Mouse (Mus musculus): ENCODE results near the gene Dazap2. TPM values are rescaled to one million over a fixed set of nuclear protein-coding genes. Genes with fewer than 3 reads are reported as not detected.
A peak's percentile ranks its signal among the peaks of the same experiment; 100 is the strongest.

The Dazap2 gene
- not detected in 2 replicates for polyA plus RNA-seq (2012; ENCODE audit: insufficient read depth, insufficient read length, low replicate concordance, missing spikeins)

DNA sequence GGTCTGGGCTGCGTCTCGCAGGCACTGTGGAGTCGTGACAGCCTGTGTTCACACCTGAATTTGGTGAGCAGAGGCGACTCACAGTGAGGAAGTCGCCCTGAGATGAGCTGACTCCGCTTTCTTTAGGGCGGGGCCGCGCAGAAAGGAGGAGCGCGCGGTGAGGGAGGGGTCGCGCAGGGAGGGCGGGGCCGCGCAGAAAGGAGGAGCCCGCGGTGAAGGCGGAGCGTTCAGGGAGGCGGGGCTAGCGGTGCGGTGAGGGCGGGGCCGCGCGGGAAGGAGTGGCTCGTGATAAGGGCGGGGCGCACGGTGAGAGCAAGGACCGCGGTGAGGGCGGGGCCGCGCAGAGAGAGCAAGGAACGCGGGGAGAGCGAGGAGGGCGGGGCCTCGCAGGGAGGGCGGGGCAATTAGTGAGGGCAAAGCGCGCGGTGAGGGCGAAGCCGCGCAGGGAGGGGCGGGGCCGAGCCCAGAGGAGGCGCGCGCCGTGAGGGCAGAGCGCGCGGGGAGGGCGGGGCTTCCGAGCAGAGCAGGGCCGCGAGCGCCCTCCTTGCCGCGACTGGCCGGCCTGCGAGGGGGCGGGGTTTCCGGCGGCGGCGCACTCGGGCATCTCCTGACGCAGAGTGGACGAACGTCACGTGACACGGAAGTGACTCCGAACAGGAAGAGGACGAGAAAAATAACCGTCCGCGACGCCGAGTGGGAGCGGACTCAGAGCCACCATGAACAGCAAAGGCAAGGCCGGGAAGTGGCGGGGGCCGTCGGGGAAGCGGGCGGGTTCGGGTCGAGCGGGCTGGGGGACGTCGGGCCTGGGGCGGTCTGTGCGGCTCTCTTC lies at the start of gene Dazap2:
Dazap2 (plus strand) TSS at position 354 of the 829 bp plus-strand sequence.
- Histone ChIP-seq H3K27ac (ENCODE audit: insufficient read depth, low read depth, low read length) (peak within 1 kb of the TSS; percentile 73), H3K4me1 (ENCODE audit: control insufficient read depth, insufficient read depth, low read length) (peaks cover 15% of the 10 kb centered on the region), H3K4me3 (ENCODE audit: insufficient read depth, low read depth, low read length) (peak within 1 kb of the TSS; percentile 83)
- 1% methylated on average over 99 of the region's 99 CpGs for WGBS
- TF ChIP-seq POLR2A (IDR thresholded peaks at IDR 0.05; ENCODE audit: insufficient read depth, low read depth, low read length) = peak; percentile 73
- 0 out of 2 replicates have a peak, but pooled peaks have one; percentile 16 for TF ChIP-seq CTCF (IDR thresholded peaks at IDR 0.05; ENCODE audit: insufficient read depth, low read depth, low read length)

GRCm38 (mm10) chr15:100566531-100566930 lies 48.6 kb upstream of the Dazap2 start:
- H3K4me3 ChIP-seq (ENCODE audit: insufficient read depth, low read depth, low read length) = no peak overlapping the region
- no peak overlapping the region for H3K27ac ChIP-seq (ENCODE audit: insufficient read depth, low read depth, low read length)
- no peaks in the 10 kb centered on the region for H3K4me1 ChIP-seq (ENCODE audit: control insufficient read depth, insufficient read depth, low read length)
- 59% methylated on average over 2 of the region's 2 CpGs for WGBS
- TF ChIP-seq POLR2A (IDR thresholded peaks at IDR 0.05; ENCODE audit: insufficient read depth, low read depth, low read length) (no peak), CTCF (IDR thresholded peaks at IDR 0.05; ENCODE audit: insufficient read depth, low read depth, low read length) (no peak)

DNA sequence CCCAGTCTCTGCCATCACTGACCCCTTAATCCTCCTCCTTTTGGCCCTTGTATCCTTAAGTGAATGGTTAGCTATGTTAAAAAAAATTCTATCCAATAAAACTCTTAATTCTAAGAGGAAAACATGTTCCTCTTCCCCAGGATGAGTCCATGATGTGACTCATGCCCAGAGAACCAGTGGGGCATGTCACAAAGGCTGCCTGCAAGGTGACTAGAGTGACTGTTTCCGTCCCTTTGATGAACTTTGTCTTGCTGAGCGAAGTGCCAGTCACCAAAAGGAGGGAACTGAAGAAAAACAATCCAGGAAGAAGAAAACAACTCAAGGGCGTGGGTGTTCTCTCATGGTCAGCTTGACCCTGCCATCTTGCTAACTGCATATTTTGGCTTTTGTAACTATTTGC lies 45.9 kb upstream of the Dazap2 start:
- H3K27ac ChIP-seq (ENCODE audit: insufficient read depth, low read depth, low read length) = no peak overlapping the region
- H3K4me1 ChIP-seq (ENCODE audit: control insufficient read depth, insufficient read depth, low read length) = 0 out of 2 replicates have a peak, but pooled peaks cover 7% of the 10 kb centered on the region
- WGBS = 80% methylated on average over 3 of the region's 3 CpGs
- TF ChIP-seq CTCF (IDR thresholded peaks at IDR 0.05; ENCODE audit: insufficient read depth, low read depth, low read length) (no peak), POLR2A (IDR thresholded peaks at IDR 0.05; ENCODE audit: insufficient read depth, low read depth, low read length) (no peak)
- no peak overlapping the region for H3K4me3 ChIP-seq (ENCODE audit: insufficient read depth, low read depth, low read length)

DNA sequence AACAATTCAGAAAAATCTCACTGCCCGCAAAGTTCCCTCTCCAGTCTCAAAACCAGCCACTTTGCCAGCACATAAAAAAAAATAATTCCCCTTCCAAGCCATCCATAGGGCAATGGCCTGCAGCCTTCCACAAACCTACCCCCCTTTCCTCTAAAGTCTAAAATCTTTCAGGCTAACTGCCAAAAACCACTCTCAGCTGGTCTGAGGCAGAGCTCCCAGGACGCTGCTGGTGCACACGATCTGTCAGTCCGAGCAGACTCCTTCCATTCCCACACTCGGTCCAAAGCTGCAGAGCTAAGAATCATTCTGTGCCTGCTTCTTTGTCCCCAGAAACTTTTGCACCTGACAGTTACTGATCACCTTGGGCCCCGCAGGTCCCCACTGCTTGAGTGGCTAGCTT lies 41.2 kb upstream of the Dazap2 start:
- WGBS = 47% methylated on average over 6 of the region's 6 CpGs
- H3K4me1 ChIP-seq (ENCODE audit: control insufficient read depth, insufficient read depth, low read length) = 0 out of 2 replicates have a peak, but pooled peaks cover 9% of the 10 kb centered on the region
- no peak overlapping the region for H3K4me3 ChIP-seq (ENCODE audit: insufficient read depth, low read depth, low read length)
- TF ChIP-seq CTCF (IDR thresholded peaks at IDR 0.05; ENCODE audit: insufficient read depth, low read depth, low read length) = no peak
- no peak for TF ChIP-seq POLR2A (IDR thresholded peaks at IDR 0.05; ENCODE audit: insufficient read depth, low read depth, low read length)
- no peak overlapping the region for H3K27ac ChIP-seq (ENCODE audit: insufficient read depth, low read depth, low read length)

DNA sequence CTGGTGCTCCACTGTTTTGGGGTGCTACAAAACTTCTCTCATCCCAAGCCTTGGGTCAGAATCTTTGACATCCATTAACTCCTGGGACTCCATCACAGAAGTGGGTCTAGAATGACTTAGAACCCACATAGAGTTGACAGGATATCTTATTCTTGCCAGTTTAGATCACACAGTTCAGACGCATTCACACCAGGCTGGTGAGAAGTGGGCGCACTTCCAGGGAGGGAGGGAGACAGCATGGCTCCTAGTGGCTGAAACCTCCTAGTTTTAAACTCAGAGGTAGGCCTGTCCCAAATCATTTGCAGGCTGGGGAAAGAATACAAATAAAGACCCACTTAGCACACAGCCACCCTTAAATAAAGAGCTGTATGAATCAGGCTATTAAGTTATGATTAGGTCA lies 40.8 kb upstream of the Dazap2 start:
- 63% methylated on average over 2 of the region's 2 CpGs for WGBS
- H3K27ac ChIP-seq (ENCODE audit: insufficient read depth, low read depth, low read length) = no peak overlapping the region
- no peak overlapping the region for H3K4me3 ChIP-seq (ENCODE audit: insufficient read depth, low read depth, low read length)
- H3K4me1 ChIP-seq (ENCODE audit: control insufficient read depth, insufficient read depth, low read length) = 0 out of 2 replicates have a peak, but pooled peaks cover 9% of the 10 kb centered on the region
- no peak for TF ChIP-seq CTCF (IDR thresholded peaks at IDR 0.05; ENCODE audit: insufficient read depth, low read depth, low read length)
- TF ChIP-seq POLR2A (IDR thresholded peaks at IDR 0.05; ENCODE audit: insufficient read depth, low read depth, low read length) = no peak

DNA sequence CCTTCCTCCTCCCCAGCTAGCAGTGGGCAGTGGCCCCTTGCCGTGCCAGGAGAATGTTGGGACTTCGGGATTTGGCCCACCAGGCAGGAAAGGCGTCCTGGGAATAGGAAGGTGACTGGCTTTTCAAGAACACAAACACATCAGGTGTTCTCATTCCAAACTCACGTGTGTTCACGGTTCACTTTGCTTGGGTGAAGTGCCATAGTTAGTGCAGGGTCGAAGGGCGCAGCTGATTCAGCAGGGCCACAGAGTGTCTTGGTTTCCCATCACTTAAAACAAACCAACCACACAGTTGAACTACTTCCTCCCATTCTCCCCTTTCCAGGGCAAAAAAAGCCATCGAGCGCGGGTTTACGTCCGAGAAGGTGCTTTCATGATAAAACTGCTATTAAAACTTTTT lies 39.8 kb upstream of the Dazap2 start:
- H3K27ac ChIP-seq (ENCODE audit: insufficient read depth, low read depth, low read length) = no peak overlapping the region
- H3K4me3 ChIP-seq (ENCODE audit: insufficient read depth, low read depth, low read length) = no peak overlapping the region
- 92% methylated on average over 12 of the region's 12 CpGs for WGBS
- H3K4me1 ChIP-seq (ENCODE audit: control insufficient read depth, insufficient read depth, low read length) = 0 out of 2 replicates have a peak, but pooled peaks cover 9% of the 10 kb centered on the region
- no peak for TF ChIP-seq CTCF (IDR thresholded peaks at IDR 0.05; ENCODE audit: insufficient read depth, low read depth, low read length)
- TF ChIP-seq POLR2A (IDR thresholded peaks at IDR 0.05; ENCODE audit: insufficient read depth, low read depth, low read length) = no peak

GRCm38 (mm10) chr15:100576392-100576791 lies 38.8 kb upstream of the Dazap2 start:
- Histone ChIP-seq H3K4me3 (ENCODE audit: insufficient read depth, low read depth, low read length) (no peak overlapping the region), H3K27ac (ENCODE audit: insufficient read depth, low read depth, low read length) (no peak overlapping the region), H3K4me1 (ENCODE audit: control insufficient read depth, insufficient read depth, low read length) (0 out of 2 replicates have a peak, but pooled peaks cover 9% of the 10 kb centered on the region)
- TF ChIP-seq CTCF (IDR thresholded peaks at IDR 0.05; ENCODE audit: insufficient read depth, low read depth, low read length) (no peak), POLR2A (IDR thresholded peaks at IDR 0.05; ENCODE audit: insufficient read depth, low read depth, low read length) (no peak)
- WGBS = 87% methylated on average over 6 of the region's 6 CpGs

DNA sequence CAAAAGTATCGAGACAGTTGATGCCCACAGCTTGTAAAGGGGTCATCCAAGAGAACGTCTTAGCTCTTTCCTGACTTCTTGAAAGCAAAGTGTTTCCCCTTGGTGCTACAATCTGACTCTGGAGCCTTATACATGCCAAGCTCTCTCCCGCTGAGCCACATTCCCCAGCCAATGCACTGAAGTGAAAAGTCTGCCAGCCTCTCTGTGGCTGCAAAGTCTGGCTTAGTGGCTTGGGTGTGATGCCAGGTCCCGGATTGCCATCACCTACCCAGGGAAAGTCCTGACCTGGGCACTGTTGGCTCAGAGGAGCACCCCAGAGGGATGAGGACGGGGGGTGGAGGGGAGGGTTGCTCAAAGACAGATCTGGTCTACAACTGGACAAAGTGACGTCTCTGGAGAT lies 38.3 kb upstream of the Dazap2 start:
- Histone ChIP-seq H3K27ac (ENCODE audit: insufficient read depth, low read depth, low read length) (no peak overlapping the region), H3K4me3 (ENCODE audit: insufficient read depth, low read depth, low read length) (no peak overlapping the region), H3K4me1 (ENCODE audit: control insufficient read depth, insufficient read depth, low read length) (0 out of 2 replicates have a peak, but pooled peaks cover 9% of the 10 kb centered on the region)
- 82% methylated on average over 6 of the region's 6 CpGs for WGBS
- TF ChIP-seq POLR2A (IDR thresholded peaks at IDR 0.05; ENCODE audit: insufficient read depth, low read depth, low read length) (no peak), CTCF (IDR thresholded peaks at IDR 0.05; ENCODE audit: insufficient read depth, low read depth, low read length) (no peak)

- TF ChIP-seq CTCF (IDR thresholded peaks at IDR 0.05; ENCODE audit: insufficient read depth, low read depth, low read length) = no peak
- TF ChIP-seq POLR2A (IDR thresholded peaks at IDR 0.05; ENCODE audit: insufficient read depth, low read depth, low read length) = no peak
- WGBS = 87% methylated on average over 16 of the region's 16 CpGs
- Histone ChIP-seq H3K4me3 (ENCODE audit: insufficient read depth, low read depth, low read length) (no peak overlapping the region), H3K27ac (ENCODE audit: insufficient read depth, low read depth, low read length) (no peak overlapping the region), H3K4me1 (ENCODE audit: control insufficient read depth, insufficient read depth, low read length) (peaks cover 12% of the 10 kb centered on the region; the same call in 1 of the 2 replicates)
Measured at GRCm38 (mm10) chr15:100577972-100578371, 37.2 kb upstream of the Dazap2 start.

Measured in olfactory bulb, adult 2 months (tissue).